Mouse (Mus musculus) inflammation-experienced regulatory T-cells, adult 6 months (primary cell): ENCODE measurements at regions not wholly inside any gene's neighbourhood (a gene's known extent, or its start where the extent isn't known, plus 50 kb on each side); places are given as distances from the start of the nearest gene placed in this dataset.

ENCODE experiments used
- ATAC-seq: one replicate; pipeline ENCODE4 v1.8.0; 2017

DNA sequence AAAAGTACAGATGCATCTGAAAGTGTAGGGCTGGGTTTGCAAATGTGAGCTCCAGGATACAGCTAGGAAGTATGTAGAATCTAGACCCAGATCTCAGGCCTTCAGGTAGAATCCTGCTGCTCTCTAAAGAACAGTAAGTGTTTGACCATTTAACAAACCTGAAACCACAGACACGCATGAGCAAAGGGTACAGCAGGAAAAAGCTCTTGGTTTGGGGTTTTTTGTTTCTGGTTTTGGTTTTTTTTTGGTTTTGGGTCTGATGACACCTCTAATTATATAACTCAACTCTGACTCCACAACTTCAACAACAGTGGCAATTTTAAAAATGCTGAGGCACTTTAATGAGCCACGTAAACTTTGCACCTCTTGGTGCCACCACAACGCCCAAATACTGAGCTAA is 165.3 kb upstream of the Smim15 start:
- no peak for ATAC-seq

DNA sequence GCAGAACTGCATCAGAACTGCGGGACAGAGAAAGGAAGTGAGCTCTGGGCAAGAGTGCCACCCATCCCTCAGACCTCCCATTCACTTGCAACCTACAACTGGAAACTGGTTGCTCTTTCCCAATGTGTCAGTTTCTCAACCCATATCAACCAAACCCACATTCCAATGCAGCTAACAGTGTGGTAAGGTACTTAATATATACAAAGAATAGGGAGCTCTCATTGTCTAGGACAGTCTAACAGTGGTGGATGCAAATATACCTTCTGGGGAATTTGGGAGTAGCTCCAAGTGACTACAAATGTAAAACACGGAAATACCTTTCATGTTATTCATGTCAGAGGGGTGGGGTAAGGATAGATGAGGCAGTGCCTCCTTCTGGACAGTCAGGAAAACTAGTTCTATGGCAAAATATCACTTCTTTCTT is 171.0 kb upstream of the Smim15 start:
- no peak for ATAC-seq

GRCm38 (mm10) chr13:107872574-107872973 is 171.7 kb upstream of the Smim15 start:
- no peak for ATAC-seq

GRCm38 (mm10) chr13:107872137-107872536 is 172.1 kb upstream of the Smim15 start:
- no peak for ATAC-seq

DNA sequence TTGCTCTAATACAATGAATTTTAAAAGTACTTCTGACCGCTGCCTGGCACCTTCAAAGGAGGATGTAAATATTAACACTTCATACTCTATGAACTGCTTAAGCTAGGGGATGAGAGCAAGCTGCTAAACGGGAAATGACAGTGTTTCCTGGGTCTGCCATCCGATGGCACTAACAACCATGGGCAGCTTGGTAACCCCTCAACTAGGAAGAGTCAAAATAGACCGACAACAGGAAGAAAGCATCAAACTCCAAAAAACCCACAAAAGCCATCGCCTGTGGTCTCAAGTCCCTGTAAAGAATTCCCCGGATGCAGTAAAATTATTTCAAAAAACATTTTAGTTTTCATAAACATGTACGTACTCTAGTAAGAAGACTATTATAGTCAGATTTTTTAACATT is 175.3 kb upstream of the Smim15 start:
- peak; percentile 21 for ATAC-seq

DNA sequence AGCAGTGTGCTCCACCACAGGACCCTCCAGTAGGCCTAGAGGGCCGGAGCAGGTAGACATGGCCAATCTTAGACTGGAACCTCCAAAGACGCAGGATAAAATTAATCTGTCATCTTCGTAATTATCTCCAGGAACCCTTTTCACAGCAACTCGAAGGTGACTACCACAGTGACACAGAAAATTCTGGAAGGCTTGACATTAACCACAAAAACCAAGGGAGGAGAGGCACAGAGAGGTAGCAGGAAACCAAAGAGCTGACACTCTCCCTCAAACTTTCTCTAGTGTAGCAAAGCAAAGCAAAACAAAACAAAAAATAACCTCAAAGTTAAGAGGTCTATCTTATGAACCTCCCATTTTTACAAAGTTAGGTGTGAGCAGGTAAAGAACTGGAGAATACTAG is 177.4 kb upstream of the Smim15 start:
- peak; percentile 22 for ATAC-seq

DNA sequence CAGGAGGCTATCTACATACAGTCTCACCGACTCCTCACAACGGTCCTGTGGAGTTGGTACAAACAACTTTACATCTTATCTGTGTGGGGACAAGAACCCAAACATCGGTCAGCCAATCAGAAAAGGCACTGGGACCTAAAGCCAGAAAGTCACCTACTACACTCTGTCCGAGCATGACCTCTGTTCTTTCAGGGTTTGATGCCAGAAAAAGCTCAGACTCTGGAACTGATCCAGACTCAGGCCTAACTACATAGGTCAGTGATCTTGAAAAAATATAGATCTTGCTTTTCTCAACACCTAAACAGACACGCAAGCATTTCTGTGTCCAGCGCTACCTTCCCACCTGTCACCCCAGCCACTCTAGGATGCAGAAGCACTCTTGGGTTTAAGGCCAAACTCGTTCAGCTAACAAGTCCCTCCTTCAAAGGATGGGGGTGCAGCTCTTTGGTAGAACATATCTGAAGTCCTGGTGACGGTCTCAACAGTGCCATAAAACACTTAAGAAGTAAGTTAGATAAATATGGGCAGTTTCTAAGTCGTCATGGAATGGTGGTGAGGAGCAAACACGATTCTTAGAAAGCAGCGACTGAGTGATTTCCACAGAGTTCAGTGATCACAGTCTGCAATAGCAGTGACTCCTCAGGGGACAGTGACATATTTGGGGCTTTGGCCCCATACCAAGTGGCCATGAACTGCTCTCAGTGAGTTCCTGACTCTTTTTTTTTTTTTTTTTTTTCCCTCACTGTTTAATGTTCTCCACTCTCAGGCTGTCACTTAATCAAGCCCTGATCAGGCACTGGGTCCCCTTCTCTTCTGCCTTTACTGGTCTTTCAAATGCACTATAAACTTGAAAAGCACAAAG is 181.2 kb upstream of the Smim15 start:
- ATAC-seq = no peak

- no peak for ATAC-seq
Measured at GRCm38 (mm10) chr13:107861384-107862134, 182.7 kb upstream of the Smim15 start.

- ATAC-seq = peak; percentile 86
Measured at GRCm38 (mm10) chr13:107857043-107857755, 187.0 kb upstream of the Smim15 start.

- ATAC-seq = no peak
Measured at GRCm38 (mm10) chr13:107850907-107851560, 193.2 kb upstream of the Smim15 start.

DNA sequence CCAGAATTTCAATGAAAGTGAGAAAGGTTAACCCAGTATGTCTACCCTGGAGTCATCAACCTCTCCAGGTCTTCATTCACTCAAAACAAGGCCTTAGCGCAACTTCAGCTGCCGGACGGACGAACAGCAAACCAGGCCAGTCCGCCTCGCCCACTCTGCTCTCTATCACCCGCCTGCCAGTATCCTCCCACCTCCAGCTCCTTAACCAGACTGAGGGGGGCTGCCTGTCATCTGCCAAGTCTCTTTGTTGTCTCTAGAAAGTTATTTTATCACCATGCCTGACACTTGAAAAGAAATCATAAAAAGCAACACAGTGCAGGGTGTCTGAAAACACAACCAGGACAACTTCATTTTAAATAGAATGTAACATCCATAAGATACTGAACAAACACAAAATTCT is 195.4 kb upstream of the Smim15 start:
- no peak for ATAC-seq

GRCm38 (mm10) chr13:107847179-107848012 is 196.8 kb upstream of the Smim15 start:
- ATAC-seq = no peak

- ATAC-seq = no peak
Measured at GRCm38 (mm10) chr13:107846621-107847178, 197.5 kb upstream of the Smim15 start.

- ATAC-seq = no peak
Measured at GRCm38 (mm10) chr13:107845838-107846237, 198.4 kb upstream of the Smim15 start.

DNA sequence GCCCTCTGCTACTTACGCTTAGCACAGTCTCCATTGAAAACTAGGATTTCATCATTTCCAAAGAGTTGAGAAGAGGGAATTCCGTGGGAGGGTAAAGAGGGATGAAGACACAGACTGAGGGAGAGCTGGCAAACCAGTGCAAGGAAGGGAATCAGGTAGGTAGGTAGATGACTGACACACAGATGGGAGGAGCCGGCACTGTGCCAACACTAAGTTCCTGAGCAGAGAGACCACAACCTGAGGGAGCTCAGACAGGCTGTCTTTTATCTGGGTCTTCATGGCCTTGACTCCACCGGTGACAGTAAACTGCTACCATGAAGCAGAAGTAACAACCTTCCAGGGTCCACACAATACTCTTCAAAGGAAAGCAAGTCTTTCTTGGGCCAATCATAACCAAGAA is 200.2 kb upstream of the Smim15 start:
- no peak for ATAC-seq

DNA sequence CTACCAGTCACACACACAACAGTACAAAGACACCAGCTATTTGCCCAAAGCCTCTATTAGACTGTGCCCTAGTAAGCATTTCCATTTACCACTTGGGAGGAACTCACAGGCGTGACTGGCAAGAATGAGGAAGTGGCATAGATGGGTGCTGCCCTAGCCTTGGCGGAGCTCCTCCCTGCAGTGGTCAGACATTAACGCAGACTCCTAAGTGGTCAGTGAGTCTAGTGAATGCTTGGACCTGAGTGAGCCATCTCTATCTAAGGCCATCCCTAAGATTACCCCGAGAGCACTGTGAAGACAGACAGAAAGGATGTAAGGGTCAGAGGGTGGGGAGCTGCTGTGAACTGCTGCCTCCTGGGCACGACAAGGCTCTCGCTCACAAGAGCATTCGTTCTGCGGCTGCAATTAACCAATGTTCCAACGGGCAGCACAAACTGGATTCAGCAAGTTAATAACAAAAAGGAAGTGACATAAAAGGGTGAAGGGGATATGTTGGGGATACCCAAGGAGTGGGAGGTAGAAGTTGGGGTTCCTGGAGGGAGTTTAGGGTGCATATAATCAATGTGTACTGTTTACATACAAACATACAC is 206.0 kb upstream of the Smim15 start:
- ATAC-seq = no peak

- peak; percentile 84 for ATAC-seq
Measured at GRCm38 (mm10) chr13:107837206-107837952, 206.9 kb upstream of the Smim15 start.

GRCm38 (mm10) chr13:107835756-107836385 is 208.4 kb upstream of the Smim15 start:
- ATAC-seq = no peak

GRCm38 (mm10) chr13:107831997-107832396 is 212.2 kb upstream of the Smim15 start:
- ATAC-seq = no peak

- ATAC-seq = peak; percentile 98
Measured at GRCm38 (mm10) chr13:107831221-107831681, 213.0 kb upstream of the Smim15 start.
